Mouse (Mus musculus) forelimb bud, embryonic 11.5 days (tissue): ENCODE measurements around the gene Nos3.
"Not testable (repeated sequence)": the region's sequence is repeated elsewhere in the genome, so short reads cannot be mapped to it uniquely, and the experiment has no call there.

Experiments used
- DNase-seq: peaks from one replicate; pipeline ENCODE4 v3.0.0-alpha.2; 2012; ENCODE audit warnings: low read depth, low spot score

Gene Nos3

DNA sequence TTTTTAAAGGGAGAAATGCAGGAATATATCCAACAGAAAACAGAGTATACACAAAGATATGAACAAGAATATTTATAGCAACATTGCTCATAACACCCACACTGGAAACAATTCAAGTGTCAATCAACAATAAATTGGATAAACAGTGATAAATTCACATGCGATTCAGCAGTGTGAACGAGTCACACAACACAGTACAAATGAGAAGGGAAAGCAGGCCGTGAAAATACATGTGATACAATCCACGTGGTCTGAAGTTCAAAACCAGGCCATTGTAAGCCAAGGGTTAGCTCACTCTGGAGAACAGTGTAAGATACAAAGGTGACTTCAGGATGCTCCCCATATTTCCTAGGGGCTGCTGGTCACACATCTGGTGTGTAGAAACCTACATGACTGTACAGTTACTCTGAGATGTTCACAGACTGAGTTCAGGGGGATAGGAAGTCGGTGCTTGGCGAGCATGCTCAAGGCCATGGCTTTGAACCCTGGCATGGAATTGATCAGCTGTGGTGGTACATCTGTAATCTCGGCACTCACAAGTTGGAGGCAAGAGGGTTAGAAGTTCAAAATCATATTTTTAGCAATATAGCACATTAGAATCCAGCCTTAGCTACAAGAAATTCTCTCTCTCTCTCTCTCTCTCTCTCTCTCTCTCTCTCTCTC lies 10.2 kb downstream of the Nos3 start:
- no peak for DNase-seq

DNA sequence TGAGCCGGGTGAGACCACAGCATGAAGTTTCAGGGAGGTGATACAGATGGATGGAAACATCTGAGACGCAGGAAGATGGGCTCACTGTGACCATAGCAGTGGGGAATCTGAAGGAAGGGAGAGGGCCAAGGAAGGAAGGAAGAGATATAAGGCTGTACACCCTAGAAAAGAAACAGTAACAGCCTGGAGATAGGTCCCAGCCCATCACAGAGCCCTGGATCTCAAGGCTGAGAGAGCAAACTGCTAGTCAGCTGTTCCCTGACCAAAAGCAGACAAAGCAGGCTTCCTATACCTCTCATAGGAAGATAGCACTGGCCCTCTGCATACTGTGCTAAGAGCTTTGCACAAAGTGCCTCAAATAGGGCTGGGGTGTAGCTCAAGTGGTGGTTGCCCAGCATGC lies 14.1 kb downstream of the Nos3 start:
- no peak for DNase-seq

DNA sequence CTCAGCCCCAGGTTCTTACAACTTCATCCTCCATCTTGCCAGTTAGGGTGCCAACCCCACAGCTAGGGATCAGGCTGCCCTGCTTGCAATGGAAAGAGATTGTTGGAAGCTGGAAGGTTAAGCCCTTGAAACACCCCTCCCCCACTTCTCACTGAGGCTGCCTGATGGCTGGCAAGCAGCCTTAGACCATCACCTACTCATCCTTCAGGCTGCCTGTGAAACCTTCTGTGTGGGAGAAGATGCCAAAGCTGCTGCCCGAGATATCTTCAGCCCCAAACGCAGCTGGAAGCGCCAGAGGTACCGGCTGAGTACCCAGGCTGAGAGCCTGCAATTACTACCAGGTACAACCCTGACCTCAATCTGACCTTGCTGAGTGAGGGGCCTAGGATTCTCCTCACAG lies 14.9 kb downstream of the Nos3 start:
- no peak for DNase-seq

GRCm38 (mm10) chr5:24380499-24380898 lies 15.9 kb downstream of the Nos3 start:
- DNase-seq: no peak

DNA sequence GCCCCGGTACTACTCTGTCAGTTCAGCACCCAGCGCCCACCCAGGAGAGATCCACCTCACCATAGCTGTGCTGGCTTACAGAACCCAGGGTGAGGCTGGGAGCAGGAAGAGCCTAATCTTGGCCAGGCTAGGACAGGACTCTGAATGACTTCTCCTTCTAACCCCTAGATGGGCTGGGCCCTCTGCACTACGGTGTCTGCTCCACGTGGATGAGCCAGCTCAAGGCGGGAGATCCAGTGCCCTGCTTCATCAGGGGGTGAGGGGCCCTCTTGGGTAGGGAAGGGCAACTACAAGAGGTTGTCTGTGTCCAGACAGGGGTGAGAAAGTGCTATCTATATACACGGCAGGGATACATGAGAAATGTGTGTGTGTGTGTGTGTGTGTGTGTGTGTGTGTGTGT lies 16.9 kb downstream of the Nos3 start:
- DNase-seq: no peak

DNA sequence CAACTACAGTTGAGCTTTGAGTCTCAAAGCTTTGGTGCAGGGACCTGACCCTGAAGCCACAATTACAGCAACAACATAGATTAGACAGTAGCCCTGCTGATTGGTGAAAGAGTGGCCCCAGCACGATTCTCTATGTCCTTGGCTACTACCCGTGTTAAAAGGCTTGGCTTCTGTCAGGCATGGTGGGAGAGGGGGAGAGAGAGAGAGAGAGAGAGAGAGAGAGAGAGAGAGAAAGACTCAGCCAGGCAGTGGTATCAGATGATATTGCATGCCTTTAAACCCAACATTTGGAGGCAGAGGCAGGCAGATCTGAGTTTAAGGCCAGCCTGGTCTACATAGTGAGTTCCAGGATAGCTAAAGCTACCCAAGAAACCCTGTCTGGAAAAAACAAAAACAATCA lies 17.4 kb downstream of the Nos3 start:
- no peak for DNase-seq

DNA sequence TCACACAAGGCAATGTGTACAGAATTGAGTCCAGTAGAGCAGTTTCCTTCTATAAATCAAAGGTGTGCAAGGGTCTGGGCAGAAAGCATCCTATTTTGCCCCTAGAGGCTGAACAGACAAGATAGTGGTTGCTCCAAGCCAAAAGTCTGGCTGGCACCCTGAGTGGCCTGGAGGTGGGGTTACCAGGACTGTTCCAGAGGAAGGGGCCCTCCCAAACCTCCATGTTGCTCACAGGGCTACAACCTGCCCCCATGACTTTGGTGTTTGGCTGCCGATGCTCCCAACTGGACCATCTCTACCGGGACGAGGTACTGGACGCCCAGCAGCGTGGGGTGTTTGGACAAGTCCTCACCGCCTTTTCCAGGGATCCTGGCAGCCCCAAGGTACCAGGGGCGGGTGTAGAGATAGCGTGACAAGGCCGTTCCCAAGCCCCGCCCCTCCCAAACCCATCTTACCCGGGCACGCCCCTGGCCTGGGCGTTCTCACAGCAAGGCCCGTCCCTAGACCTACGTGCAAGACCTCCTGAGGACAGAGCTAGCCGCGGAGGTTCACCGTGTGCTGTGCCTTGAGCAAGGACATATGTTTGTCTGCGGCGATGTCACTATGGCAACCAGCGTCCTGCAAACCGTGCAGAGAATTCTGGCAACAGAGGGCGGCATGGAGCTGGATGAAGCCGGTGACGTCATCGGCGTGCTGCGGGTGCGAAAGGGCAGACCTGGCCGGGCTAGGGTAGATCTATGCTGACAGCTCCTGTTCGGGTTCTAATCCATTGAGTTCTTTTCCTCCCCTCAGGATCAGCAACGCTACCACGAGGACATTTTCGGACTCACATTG lies 18.6 kb downstream of the Nos3 start:
- DNase-seq: peak; percentile 94

DNA sequence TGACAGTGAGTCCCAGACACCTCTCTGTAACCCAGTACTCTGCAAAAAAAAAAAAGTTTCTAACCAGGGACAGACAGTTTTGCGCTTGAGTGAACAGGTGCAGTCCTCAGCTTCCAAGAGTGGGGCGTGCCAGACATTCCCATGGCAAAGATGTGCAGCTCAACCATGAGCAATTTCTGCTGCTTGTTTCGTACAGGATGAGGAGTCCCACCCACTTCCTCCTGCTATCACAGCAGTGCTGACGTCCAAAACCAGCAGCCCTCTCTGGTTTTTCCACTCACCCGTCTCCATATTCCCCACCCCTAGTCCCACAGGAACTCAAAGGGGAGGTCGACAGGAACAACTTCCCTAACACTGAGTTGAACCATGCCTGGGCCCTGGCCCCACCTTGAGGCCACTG lies 19.8 kb downstream of the Nos3 start:
- DNase-seq: no peak

DNA sequence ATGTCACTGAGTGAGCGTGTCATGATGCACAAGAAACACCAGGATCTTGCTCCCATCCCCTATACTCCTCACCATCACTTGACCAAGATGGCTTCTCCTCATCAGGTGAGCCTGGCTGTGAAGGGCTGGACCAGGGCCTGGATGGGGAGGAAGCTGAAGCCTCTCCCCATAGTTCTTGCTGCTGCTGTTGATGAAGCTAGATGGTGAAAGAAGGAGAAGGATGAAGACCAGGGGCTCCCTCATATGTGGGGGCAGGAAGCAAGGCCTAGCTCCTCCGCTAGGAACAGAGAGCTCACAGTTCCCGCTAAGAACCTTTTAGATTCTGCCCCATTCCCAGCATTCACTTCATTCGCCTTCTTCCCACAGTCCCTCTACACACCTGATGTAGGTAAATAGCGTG lies 20.8 kb downstream of the Nos3 start:
- no peak for DNase-seq

GRCm38 (mm10) chr5:24385887-24386550 lies 21.4 kb downstream of the Nos3 start:
- no peak for DNase-seq

- peak; percentile 52 for DNase-seq
Measured at GRCm38 (mm10) chr5:24387264-24388241, 22.9 kb downstream of the Nos3 start.

DNA sequence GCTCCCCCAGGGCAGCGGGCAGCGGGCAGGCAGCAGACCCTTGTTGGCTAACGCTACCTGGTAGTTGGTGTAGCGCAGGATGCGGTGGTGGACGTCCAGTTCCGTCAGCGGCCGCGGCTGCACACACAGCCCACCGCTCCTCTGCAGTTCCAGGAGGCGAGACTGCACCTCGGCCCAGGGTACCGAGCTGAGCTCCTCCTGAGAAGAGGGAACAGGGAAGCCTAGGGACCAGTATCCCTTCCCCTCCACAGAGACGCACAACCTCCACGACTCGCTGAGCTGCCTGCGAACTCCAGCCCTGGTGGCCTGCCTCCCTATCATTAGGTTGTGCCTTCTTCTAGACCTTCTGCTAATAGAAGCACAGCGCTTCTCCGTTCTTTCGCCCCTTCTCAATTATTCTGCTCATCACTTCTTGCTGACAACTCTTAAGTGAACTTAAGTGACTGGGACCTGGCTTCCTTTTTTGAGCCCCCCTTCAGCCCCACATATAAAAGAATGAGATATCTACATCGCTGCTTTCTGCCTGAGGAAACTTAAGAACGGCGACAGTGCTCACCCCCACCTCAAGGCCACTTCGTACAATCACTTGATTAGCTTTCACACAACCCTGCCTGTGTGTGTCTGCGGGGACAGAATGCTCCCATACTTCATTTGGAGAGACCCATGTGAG lies 23.8 kb downstream of the Nos3 start:
- DNase-seq: no peak

DNA sequence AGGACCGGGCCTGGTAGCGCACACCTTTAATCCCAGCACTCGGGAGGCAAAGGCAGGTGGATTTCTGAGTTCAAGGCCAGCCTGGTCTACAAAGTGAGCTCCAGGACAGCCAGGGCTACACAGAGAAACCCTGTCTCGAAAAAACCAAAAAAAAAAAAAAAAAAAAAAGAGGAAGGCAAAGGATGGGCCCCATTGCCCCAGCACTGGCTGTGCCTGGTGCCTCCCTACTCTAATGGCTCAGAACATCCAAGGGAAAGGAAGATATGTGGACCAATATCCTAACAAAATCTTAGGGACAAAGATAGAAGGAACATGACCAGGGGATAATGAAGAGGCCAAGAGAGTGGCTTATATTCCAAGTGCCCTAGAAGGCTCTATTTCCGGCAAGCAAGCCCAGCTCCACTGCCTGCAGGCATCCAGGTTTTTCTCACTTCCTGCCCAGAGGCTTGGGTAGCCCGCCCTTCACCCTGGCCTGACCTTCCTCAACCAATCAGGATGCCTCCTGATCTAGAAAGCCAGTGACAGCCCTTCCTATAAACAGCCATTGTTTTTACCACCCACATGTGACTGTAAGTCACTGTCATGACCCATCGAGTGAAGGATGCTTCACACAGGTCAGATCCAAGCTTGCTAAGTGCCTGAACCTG lies 24.5 kb downstream of the Nos3 start:
- DNase-seq: peak; percentile 62

- DNase-seq: no peak
Measured at GRCm38 (mm10) chr5:24389658-24390020, 25.0 kb downstream of the Nos3 start.

DNA sequence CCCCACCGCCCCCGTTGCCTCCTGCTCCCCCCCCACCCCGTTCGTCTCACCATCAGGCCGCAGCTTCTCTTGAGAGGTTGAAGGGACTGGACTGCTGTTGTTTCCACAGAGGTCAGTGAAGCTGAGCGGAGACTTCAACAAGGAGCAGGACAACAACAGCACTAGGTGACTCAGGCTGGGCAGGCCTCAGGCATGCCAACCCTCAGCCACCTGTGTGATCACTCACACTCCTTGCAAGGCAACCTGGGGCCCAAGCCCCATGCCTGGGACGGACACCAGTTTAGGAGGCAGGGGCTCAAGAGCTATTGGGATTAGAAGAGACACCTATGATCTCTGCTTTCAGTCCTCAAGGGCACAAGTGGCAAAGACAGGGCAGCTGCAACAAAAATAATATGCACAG lies 27.3 kb downstream of the Nos3 start, which contains the start of gene Atg9b:
Gene Atg9b, minus strand, starts transcription at position 280 of the 400 bp plus-strand sequence.
- DNase-seq: no peak

DNA sequence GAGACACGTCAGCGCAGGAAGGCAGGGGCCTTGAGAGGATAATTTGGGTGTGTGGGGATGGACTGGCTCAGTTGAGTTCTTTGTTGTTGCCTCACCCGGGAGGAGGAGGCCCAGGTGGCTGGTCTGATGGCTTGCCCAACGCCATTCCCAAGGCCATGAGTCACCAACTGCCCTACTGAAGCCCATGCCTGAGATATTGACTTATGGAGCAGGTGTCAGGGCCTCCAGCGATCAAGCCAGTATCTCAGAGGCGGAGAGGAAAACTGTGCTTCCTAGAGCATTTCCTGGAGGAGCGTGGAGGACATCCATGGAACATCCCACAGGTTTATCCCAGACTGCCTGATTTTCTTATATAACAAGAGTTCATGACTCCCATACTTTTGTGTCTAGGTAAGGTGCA lies 28.1 kb downstream of the Nos3 start:
- DNase-seq: no peak

DNA sequence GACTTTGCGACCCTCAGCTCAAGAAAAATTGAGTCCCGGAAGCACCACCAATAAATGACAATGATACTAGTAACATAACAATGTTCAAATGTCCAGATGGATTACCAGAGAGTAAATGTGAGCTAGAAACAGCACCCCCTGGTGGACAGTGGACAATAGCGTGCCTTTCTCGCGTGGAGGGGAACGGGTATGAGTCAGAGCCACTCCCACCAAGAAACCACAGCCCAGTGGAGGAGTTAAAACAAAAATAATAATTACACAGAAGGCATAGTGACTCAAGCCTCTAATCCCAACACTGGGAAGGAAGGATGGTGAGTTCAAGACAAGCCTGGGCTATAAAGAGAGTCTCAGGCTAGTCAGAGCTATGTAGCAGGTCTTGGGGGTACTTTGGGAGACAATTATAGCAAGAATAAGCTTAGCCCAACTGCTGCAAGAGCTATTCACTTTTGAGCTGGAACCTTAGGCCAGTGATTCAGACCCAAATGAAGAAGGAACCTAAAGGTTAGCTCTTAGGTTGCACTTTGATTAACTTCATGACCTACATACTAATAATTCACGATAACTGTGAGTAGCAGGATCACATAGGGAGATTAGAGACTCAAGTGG lies 28.9 kb downstream of the Nos3 start, which contains the start of gene Abcb8:
Gene Abcb8, plus strand, starts transcription at position 272 of the 606 bp plus-strand sequence.
- DNase-seq: peak; percentile 76

- peak; percentile 97 for DNase-seq
Measured at GRCm38 (mm10) chr5:24394165-24394894, 29.7 kb downstream of the Nos3 start.

- DNase-seq: not testable (repeated sequence)
Measured at GRCm38 (mm10) chr5:24396254-24396653, 31.6 kb downstream of the Nos3 start.
